Mouse (Mus musculus) lung, adult 2 months (tissue): Measurements from ENCODE around the gene Optc.

Experiments used
- CTCF ChIP-seq: fragments of 200-500 bp; IDR thresholded peaks from 2 replicates; pipeline ENCODE4 v1.5.1; 2011; ENCODE audit warnings: mild to moderate bottlenecking, low read length, control low read depth; ENCODE audit not compliant: insufficient read depth
- POLR2A ChIP-seq: fragments of 200-500 bp; IDR thresholded peaks from 2 replicates; pipeline ENCODE4 v1.6.1; 2011; ENCODE audit warnings: low read depth, mild to moderate bottlenecking, control low read depth, low read length, borderline replicate concordance; ENCODE audit errors: extremely low read depth

DNA sequence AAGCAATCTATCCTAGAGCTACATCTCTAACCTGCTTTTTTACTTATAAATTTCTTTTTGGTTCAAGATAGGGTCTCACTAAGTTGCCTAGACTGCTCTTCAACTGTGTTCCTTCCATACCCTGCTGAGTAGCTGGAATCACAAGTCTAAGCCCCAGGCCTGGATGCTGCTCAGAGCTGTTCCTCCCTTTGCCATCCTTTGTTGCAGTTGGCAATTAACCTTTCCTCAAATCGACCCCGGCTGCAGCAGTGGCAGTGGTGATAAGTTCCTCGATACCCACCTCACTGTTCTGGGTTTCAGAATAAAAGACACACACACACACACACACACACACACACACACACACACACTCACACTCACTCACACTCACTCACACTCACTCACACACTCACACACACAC, 17.4 kb upstream of the Optc start:
- TF ChIP-seq CTCF = no peak
- no peak for TF ChIP-seq POLR2A
